Comparison of ENCODE assay signal across 13 mouse cellular contexts in genomic region chr7:25462033-25462337, GRCm38 (mm10). TPM values are rescaled to one million over a fixed set of nuclear protein-coding genes. Genes with fewer than 3 reads are reported as not detected.
DNase-seq lines count a peak whose midpoint lies in the region; ATAC-seq and TF ChIP-seq lines count a peak whose summit lies in the region.
"Not testable (repeated sequence)": the region's sequence is repeated elsewhere in the genome, so short reads cannot be mapped to it uniquely, and the experiment has no call there.
"Had no signal": no experiment of that assay in that cellular context is flagged by ENCODE, and none has a peak within 500 bp of the region (broad histone marks: within the 10 kb centered on the region; RNA-seq: fewer than 3 reads in every experiment).

No protein-coding gene starts in this region.

- not testable (repeated sequence) for H3K36me3 ChIP-seq in hindbrain, embryonic 15.5 days; kidney, embryonic 16.5 days (ENCODE audit: insufficient read depth, low read length); lung, postnatal 0 days (ENCODE audit: insufficient read depth, low read length); neural tube, embryonic 14.5 days (ENCODE audit: control insufficient read depth, insufficient read depth, low read length)

- H3K9ac ChIP-seq in hindbrain, embryonic 15.5 days; kidney, embryonic 16.5 days (replicated peaks; ENCODE audit: low read length); lung, postnatal 0 days (replicated peaks; ENCODE audit: low read depth); neural tube, embryonic 14.5 days (replicated peaks; ENCODE audit: low read depth, low read length): not testable (repeated sequence)

- not testable (repeated sequence) for TF ChIP-seq CTCF in Patski (IDR thresholded peaks at IDR 0.05); lung, postnatal 0 days (IDR thresholded peaks at IDR 0.05)

- no CpG with 5 or more reads among the region's 1 CpGs for WGBS in hindbrain, embryonic 15.5 days
- no CpG with 5 or more reads among the region's 1 CpGs for WGBS in kidney, embryonic 16.5 days
- no CpG with 5 or more reads among the region's 1 CpGs for WGBS in lung, postnatal 0 days
- WGBS in neural tube, embryonic 14.5 days: no CpG with 5 or more reads among the region's 1 CpGs

- CTCF ChIA-PET in Patski (lab: Charles Lee): not testable (repeated sequence)

- not testable (repeated sequence) for H3K4me2 ChIP-seq in hindbrain, embryonic 15.5 days; kidney, embryonic 16.5 days (replicated peaks; ENCODE audit: low read depth, low read length); lung, postnatal 0 days (replicated peaks; ENCODE audit: low read depth, low read length); neural tube, embryonic 14.5 days (ENCODE audit: low read depth, low read length)

- H3K27me3 ChIP-seq in Patski; hindbrain, embryonic 15.5 days; kidney, embryonic 16.5 days (ENCODE audit: insufficient read depth, low read length); lung, postnatal 0 days (replicated peaks; ENCODE audit: insufficient read depth, low read length); neural tube, embryonic 14.5 days (ENCODE audit: control insufficient read depth, insufficient read depth, low read length): not testable (repeated sequence)

- H3K9me3 ChIP-seq in hindbrain, embryonic 15.5 days; kidney, embryonic 16.5 days (ENCODE audit: low read length); lung, postnatal 0 days (ENCODE audit: low read length); neural tube, embryonic 14.5 days (ENCODE audit: control insufficient read depth, low read length): not testable (repeated sequence)

- peak; percentile 65 for ATAC-seq in Patski
- peak; percentile 23; the same call in 1 of the 2 replicates for ATAC-seq in hindbrain, embryonic 15.5 days (ENCODE audit: low FRiP score, low read depth)
- ATAC-seq in kidney, embryonic 16.5 days (ENCODE audit: low FRiP score, low TSS enrichment): 0 out of 2 replicates have a peak, but pooled peaks have one; percentile 19
- ATAC-seq in lung, postnatal 0 days: peak; percentile 28; the same call in 1 of the 2 replicates
- ATAC-seq in neural tube, embryonic 14.5 days (ENCODE audit: low read depth): 0 out of 2 replicates have a peak, but pooled peaks have one; percentile 9

- in situ Hi-C loops in Patski (cut with MboI; ENCODE audit: low pct_unique_long_range_greater_than_20kb): not testable (repeated sequence)

- POLR2A ChIA-PET in Patski (lab: Charles Lee): not testable (repeated sequence)

- not testable (repeated sequence) for H3K4me1 ChIP-seq in hindbrain, embryonic 15.5 days (replicated peaks); kidney, embryonic 16.5 days (ENCODE audit: insufficient read depth, low read length); lung, postnatal 0 days (ENCODE audit: insufficient read depth, low read depth, low read length); neural tube, embryonic 14.5 days (ENCODE audit: control insufficient read depth, insufficient read depth, low read length)

- H3K27ac ChIP-seq in hindbrain, embryonic 15.5 days (replicated peaks); kidney, embryonic 16.5 days (ENCODE audit: low read length); lung, postnatal 0 days (ENCODE audit: low read length); neural tube, embryonic 14.5 days (ENCODE audit: low read depth, low read length): not testable (repeated sequence)

- TF ChIP-seq EP300 in lung, postnatal 0 days (IDR thresholded peaks at IDR 0.05): not testable (repeated sequence)

- not testable (repeated sequence) for H3K4me3 ChIP-seq in hindbrain, embryonic 15.5 days; kidney, embryonic 16.5 days (ENCODE audit: low read length); lung, postnatal 0 days (ENCODE audit: low read depth, low read length); neural tube, embryonic 14.5 days (ENCODE audit: low read depth, low read length)

- DNase-seq in Patski (ENCODE audit: low read depth, low spot score); lung, postnatal 0 days (ENCODE audit: low spot score): not testable (repeated sequence)

RNA-seq across cellular contexts. Expression of gene Ceacam1, which starts 15.4 kb away (rescaled TPM):
- 1.2 TPM for polyA plus RNA-seq in Patski (2021)
- 0.99 and 1.0 TPM in 2 replicates for polyA plus RNA-seq in hindbrain, embryonic 15.5 days (2015; fragmentation: Nextera tagmentation; extraction: Ambion mirVana)
- polyA plus RNA-seq in kidney, embryonic 16.5 days (2015; fragmentation: Nextera tagmentation; extraction: Ambion mirVana): 4.4 and 4.6 TPM in 2 replicates
- 21.7 and 23.5 TPM in 2 replicates for polyA plus RNA-seq in lung, postnatal 0 days (2015; fragmentation: Nextera tagmentation; extraction: Ambion mirVana)
- polyA plus RNA-seq in neural tube, embryonic 14.5 days (2014; fragmentation: Nextera tagmentation; extraction: Ambion mirVana): 1.1 and 1.2 TPM in 2 replicates
- polyA plus RNA-seq: G1E had no signal

RNA-seq across cellular contexts. Expression of gene Cxcl17, which starts 49.3 kb away (rescaled TPM):
- 0.10 TPM for polyA plus RNA-seq in Patski (2021)
- polyA plus RNA-seq in hindbrain, embryonic 15.5 days (2015; fragmentation: Nextera tagmentation; extraction: Ambion mirVana): 1.2 and 1.3 TPM in 2 replicates
- 0.65 and 1.0 TPM in 2 replicates for polyA plus RNA-seq in kidney, embryonic 16.5 days (2015; fragmentation: Nextera tagmentation; extraction: Ambion mirVana)
- polyA plus RNA-seq in lung, postnatal 0 days (2015; fragmentation: Nextera tagmentation; extraction: Ambion mirVana): 31.9 and 38.1 TPM in 2 replicates
- 0.49 and 0.66 TPM in 2 replicates for polyA plus RNA-seq in neural tube, embryonic 14.5 days (2014; fragmentation: Nextera tagmentation; extraction: Ambion mirVana)
- polyA plus RNA-seq: adrenal gland, adult 2 months; brain, embryonic 14.5 days; CD4-positive, CD25-positive, alpha-beta regulatory T cell, adult 4 months; embryonic facial prominence, embryonic 11.5 days; embryonic facial prominence, embryonic 13.5 days; erythroblast, embryonic 14.5 days; forebrain, embryonic 14.5 days; G1E had no signal

Comparison
In these comparisons a context has a peak if more than half of its experiments do, and no peak if none do; other contexts are left out.
1. ATAC-seq: peak in every context shown above with its lines; median percentile 65 in Patski; 28 in lung, postnatal 0 days; 23 in hindbrain, embryonic 15.5 days; 19 in kidney, embryonic 16.5 days; 9 in neural tube, embryonic 14.5 days.
2. RNA of gene Cxcl17, which starts 49.3 kb away (polyA plus RNA-seq): 31.9 to 38.1 TPM in lung, postnatal 0 days; 1.2 to 1.3 TPM in hindbrain, embryonic 15.5 days, 0.49 to 0.66 TPM in neural tube, embryonic 14.5 days, 0.65 to 1.0 TPM in kidney, embryonic 16.5 days and 0.10 TPM in Patski (single experiment); every median in the first group is over 10 times any median in the second.